Mouse (Mus musculus): ENCODE data around the gene Grip1.

The Grip1 gene

DNA sequence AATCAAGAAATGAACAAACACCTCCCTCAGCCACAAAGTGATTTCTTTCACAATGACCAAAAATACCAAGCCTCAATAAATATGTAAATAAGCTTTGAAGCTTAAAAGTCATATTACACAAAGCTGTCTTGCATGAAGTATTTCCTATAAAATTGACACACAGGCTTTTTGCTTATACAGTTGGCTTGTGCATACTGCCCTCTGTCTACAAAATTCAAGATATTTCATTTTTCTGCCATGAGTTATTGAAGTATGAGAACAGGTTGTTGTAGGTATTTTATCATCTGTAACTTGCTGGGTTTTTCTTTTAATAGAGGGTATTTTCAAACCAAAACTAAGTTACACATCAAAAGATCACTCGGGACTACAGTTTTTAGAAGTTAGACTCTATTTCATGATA, 326.0 kb downstream of the Grip1 start:
- POLR2A ChIA-PET: no interaction called here
- CTCF ChIA-PET: interaction anchor here in 1 of 4 experiments (0.9 kb wide), 1 partner anchor 24 kb away, joined by 3 read pairs; no protein-coding TSS in a partner anchor

DNA sequence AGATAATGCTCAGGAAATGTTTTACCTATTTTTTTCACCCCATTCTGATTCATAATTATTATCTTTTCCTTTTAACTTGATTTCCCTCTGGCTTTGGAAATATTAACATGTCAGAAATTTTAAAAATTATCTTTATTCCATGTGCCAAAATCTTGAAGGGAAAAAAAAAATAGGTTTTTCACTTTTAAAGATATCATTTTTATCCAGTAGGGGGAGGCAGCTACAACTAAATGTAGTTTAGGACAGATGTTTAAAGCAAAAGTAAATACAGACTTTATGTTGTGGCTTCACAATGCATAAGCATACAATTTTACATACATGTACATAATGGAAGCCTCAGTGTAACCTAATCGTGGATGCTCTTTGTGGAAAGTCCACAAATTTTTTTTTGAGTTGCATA, 336.9 kb downstream of the Grip1 start:
- ChIA-PET CTCF (interaction anchor here in 2 of 4 experiments (0.6 to 2.0 kb wide), 4 partner anchors 13 to 273 kb away, joined by 3 to 5 read pairs (median 3); no protein-coding TSS in a partner anchor), POLR2A (no interaction called here)

- POLR2A ChIA-PET: interaction anchor here in 1 of 4 experiments (0.7 kb wide), 1 partner anchor 105 kb away, joined by 3 read pairs; no protein-coding TSS in a partner anchor
- CTCF ChIA-PET: interaction anchor here in 3 of 4 experiments (0.6 to 2.7 kb wide), 6 partner anchors 9 to 400 kb away, joined by 3 to 25 read pairs (median 7); partner anchors contain the start of genes Irak3 (in 1 of the 3) and Tmbim4 (in 1 of the 3)
Measured at GRCm38 (mm10) chr10:119802421-119802820, 348.8 kb downstream of the Grip1 start.

- POLR2A ChIA-PET: interaction anchor here in 3 of 4 experiments (0.6 to 0.8 kb wide), 3 partner anchors 11 to 1663 kb away, joined by 3 read pairs; partner anchors contain the start of gene Irak3 (in 1 of the 3)
- CTCF ChIA-PET: interaction anchor here (0.5 to 2.7 kb wide), 67 partner anchors 9 to 1181 kb away, joined by 3 to 25 read pairs (median 4); partner anchors contain the start of genes Helb (in 1 of the 4), Irak3 (in 1 of the 4) and Tmbim4 (in 1 of the 4)
Measured at GRCm38 (mm10) chr10:119803633-119804422, 350.2 kb downstream of the Grip1 start.

- ChIA-PET POLR2A (interaction anchor here in 2 of 4 experiments (0.6 kb wide), 2 partner anchors 357 to 397 kb away, joined by 3 read pairs; partner anchors contain the start of gene Irak3 (in 1 of the 2)), CTCF (interaction anchor here (0.5 to 2.7 kb wide), 20 partner anchors 10 to 1180 kb away, joined by 3 to 25 read pairs (median 6); no protein-coding TSS in a partner anchor)
Measured at GRCm38 (mm10) chr10:119804423-119804814, 350.8 kb downstream of the Grip1 start.

GRCm38 (mm10) chr10:119805082-119805481, 351.5 kb downstream of the Grip1 start:
- ChIA-PET CTCF (interaction anchor here in 3 of 4 experiments (0.6 to 2.2 kb wide), 7 partner anchors 9 to 536 kb away, joined by 3 to 18 read pairs (median 8); no protein-coding TSS in a partner anchor), POLR2A (interaction anchor here in 1 of 4 experiments (0.6 kb wide), 1 partner anchor 357 kb away, joined by 3 read pairs; no protein-coding TSS in a partner anchor)

DNA sequence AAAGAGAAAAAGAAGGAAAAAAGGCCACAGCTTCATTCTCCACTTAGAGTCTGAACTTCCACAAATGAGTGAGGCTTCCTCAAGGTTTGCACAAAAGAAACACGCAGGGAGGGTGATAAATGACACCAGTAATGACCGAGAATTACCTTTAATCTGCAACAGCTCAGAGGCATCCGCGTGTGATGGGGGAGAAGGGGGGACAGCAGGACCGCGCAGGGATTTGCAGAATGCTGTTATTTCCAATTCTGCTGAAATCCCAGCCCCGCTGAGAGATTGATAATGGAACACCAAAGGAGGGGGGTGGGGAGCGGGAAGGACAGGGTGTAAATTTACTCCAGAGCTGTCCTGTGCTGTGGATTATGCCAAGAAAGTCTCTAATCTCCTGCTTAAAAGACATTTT, 352.5 kb downstream of the Grip1 start:
- POLR2A ChIA-PET: interaction anchor here in 1 of 4 experiments (0.7 kb wide), 2 partner anchors 319 to 636 kb away, joined by 6 to 7 read pairs; no protein-coding TSS in a partner anchor
- CTCF ChIA-PET: interaction anchor here in 2 of 4 experiments (0.6 to 1.0 kb wide), 3 partner anchors 8 to 1883 kb away, joined by 3 read pairs; no protein-coding TSS in a partner anchor

DNA sequence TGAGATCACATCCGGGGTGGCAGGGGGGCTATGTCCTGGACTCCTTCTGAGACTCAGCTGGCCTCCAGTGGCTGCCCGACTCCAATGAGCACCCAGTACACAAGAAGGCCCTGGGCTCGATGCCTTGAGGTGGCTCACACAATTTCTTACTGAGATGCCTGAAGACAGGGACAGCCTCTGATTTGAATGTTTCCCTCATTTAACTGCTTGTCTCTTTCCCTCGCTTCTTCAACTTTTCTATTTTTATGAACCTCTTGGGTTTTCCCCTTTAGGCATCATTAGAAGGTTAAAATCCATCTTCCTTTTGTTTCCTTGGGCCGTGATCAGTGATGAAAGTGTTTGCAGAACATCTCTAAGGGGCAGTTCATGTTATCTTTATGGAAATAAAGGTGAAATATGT, 354.8 kb downstream of the Grip1 start:
- ChIA-PET POLR2A (no interaction called here), CTCF (no interaction called here)

GRCm38 (mm10) chr10:119814087-119814486, 360.5 kb downstream of the Grip1 start:
- POLR2A ChIA-PET: interaction anchor here in 2 of 4 experiments (0.7 kb wide), 2 partner anchors 17 to 299 kb away, joined by 3 to 5 read pairs; partner anchors contain the start of gene Helb (in 1 of the 2)

DNA sequence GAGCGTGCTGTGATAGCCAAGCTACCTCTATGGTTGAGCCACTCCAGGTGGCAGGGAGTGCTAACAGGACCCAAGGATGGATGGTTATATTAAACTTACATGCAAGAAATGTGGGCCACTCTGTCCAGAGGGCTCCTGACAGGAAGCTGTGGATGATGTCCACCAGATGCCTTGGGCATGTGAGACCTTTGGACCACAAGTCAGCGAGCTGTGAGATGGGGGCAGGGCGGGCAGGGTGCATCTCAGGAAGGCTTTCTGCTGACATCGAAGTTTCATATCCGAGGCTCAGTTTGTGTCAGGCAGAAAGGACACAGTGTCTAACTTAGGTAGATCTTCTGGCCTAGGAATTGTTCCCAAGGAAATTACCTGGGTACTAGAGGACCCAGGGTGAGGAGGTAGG, 362.4 kb downstream of the Grip1 start:
- ChIA-PET POLR2A (interaction anchor here in 2 of 4 experiments (0.7 to 1.1 kb wide), 2 partner anchors 12 to 116 kb away, joined by 3 to 4 read pairs; no protein-coding TSS in a partner anchor), CTCF (interaction anchor here in 2 of 4 experiments (0.6 to 2.9 kb wide), 2 partner anchors 12 to 509 kb away, joined by 8 to 14 read pairs; no protein-coding TSS in a partner anchor)

More at GRCm38 (mm10) chr10:119814087-119814486, 360.5 kb downstream of the Grip1 start:
- CTCF ChIA-PET: interaction anchor here in 3 of 4 experiments (0.5 to 1.8 kb wide), 14 partner anchors 9 to 1025 kb away, joined by 3 to 18 read pairs (median 4); partner anchors contain the start of gene Irak3 (in 1 of the 3)

GRCm38 (mm10) chr10:119818381-119818780, 364.8 kb downstream of the Grip1 start:
- ChIA-PET POLR2A (interaction anchor here in 1 of 4 experiments (0.7 kb wide), 1 partner anchor 26 kb away, joined by 3 read pairs; no protein-coding TSS in a partner anchor), CTCF (interaction anchor here in 2 of 4 experiments (2.8 to 2.9 kb wide), 2 partner anchors 14 kb away, joined by 8 to 14 read pairs; no protein-coding TSS in a partner anchor)

- POLR2A ChIA-PET: interaction anchor here in 1 of 4 experiments (1.2 kb wide), 1 partner anchor 10 kb away, joined by 3 read pairs; no protein-coding TSS in a partner anchor
- CTCF ChIA-PET: interaction anchor here in 3 of 4 experiments (0.7 to 2.8 kb wide), 3 partner anchors 15 to 383 kb away, joined by 4 to 8 read pairs (median 6); partner anchors contain the start of gene Irak3 (in 1 of the 3)
Measured at GRCm38 (mm10) chr10:119819102-119819681, 365.6 kb downstream of the Grip1 start.

- ChIA-PET CTCF (interaction anchor here in 3 of 4 experiments (0.6 to 2.8 kb wide), 5 partner anchors 16 to 856 kb away, joined by 4 to 8 read pairs (median 5); partner anchors contain the start of gene Irak3 (in 1 of the 3)), POLR2A (interaction anchor here in 1 of 4 experiments (1.2 kb wide), 1 partner anchor 10 kb away, joined by 3 read pairs; no protein-coding TSS in a partner anchor)
Measured at GRCm38 (mm10) chr10:119819740-119820139, 366.1 kb downstream of the Grip1 start.

DNA sequence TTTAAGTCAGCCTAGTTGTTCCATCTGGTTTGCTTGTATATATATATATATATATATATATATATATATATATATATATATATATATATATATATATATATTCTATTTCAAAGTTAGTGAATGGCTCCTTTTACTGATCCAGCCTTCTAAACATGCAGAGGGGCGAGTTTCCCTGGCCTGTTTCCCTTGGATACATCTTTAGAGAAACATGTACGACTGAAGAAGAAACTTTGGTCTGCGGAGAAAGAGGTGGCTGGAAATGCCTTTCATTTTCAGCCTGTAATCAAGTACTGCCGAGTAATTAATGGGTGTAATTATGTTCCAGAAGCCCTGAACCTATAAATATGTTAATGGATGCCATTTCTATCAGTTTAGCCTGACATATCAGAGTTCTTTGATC, 366.8 kb downstream of the Grip1 start:
- ChIA-PET POLR2A (no interaction called here), CTCF (interaction anchor here in 1 of 4 experiments (0.6 to 2.8 kb wide), 2 partner anchors 16 to 857 kb away, joined by 4 to 8 read pairs; no protein-coding TSS in a partner anchor)

- ChIA-PET POLR2A (interaction anchor here in 2 of 4 experiments (0.7 to 1.1 kb wide), 2 partner anchors 14 to 1610 kb away, joined by 4 to 5 read pairs; no protein-coding TSS in a partner anchor), CTCF (interaction anchor here in 2 of 4 experiments (0.6 kb wide), 3 partner anchors 10 to 91 kb away, joined by 3 to 10 read pairs (median 5); no protein-coding TSS in a partner anchor)
Measured at GRCm38 (mm10) chr10:119823691-119824090, 370.1 kb downstream of the Grip1 start.

- ChIA-PET CTCF (interaction anchor here in 1 of 4 experiments (0.7 kb wide), 1 partner anchor 314 kb away, joined by 4 read pairs; no protein-coding TSS in a partner anchor), POLR2A (interaction anchor here in 2 of 4 experiments (0.6 to 1.0 kb wide), 2 partner anchors 14 to 952 kb away, joined by 4 read pairs; no protein-coding TSS in a partner anchor)
Measured at GRCm38 (mm10) chr10:119824521-119824920, 370.9 kb downstream of the Grip1 start.

GRCm38 (mm10) chr10:119830388-119830956, 376.8 kb downstream of the Grip1 start:
- ChIA-PET POLR2A (interaction anchor here in 2 of 4 experiments (0.6 to 0.9 kb wide), 4 partner anchors 9 to 379 kb away, joined by 3 to 9 read pairs (median 5); no protein-coding TSS in a partner anchor), CTCF (interaction anchor here in 2 of 4 experiments (0.6 to 1.6 kb wide), 2 partner anchors 27 to 700 kb away, joined by 3 to 6 read pairs; no protein-coding TSS in a partner anchor)
